8 mouse cellular contexts compared by ENCODE assay signal in the genomic region with DNA sequence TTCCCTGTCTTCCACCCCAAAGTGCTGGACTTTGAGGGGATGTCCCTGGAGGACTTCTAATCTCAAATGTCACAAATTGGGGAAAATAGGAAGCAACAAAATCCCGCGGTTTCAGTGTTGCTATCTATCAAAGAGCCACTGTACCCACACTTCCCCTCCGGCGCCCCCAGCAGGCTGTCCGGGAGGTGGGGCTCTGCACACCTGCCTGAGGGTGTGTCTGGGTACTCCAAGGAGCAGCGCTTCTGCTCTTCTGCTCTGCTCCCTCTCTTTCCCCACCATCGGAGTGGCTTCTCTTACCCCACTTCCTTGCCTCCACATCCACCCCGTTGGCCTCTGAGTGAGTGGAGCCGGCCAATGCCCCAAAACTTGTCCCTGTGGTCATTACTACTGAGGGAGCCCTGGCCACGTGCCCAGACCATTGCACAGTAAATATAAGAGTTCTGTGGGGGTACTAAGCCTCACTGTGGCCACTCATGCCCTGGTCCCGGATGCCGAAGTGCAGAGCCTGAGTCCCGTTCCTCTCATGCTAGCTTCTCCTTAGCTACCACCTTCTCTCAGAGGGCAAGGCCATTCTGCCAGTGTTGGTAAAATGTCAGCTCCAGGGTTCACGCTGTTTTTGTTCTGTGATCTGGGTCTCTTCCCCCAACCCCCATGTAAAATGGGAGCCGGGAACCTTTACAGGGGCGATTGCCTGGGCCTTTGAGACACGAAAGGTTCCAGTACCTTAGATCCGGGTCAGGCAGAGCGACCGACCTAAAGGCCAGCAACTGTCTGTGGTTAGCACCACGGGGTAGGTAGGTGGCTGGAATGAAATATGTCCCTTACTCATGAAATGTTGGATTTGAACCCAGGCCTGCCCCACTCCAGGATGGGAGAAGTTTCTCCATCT. TPM values are rescaled to one million over a fixed set of nuclear protein-coding genes. Genes with fewer than 3 reads are reported as not detected.
A peak's percentile ranks its signal among the peaks of the same experiment; 100 is the strongest.
DNase-seq lines count a peak whose midpoint lies in the region; ATAC-seq and TF ChIP-seq lines count a peak whose summit lies in the region.

No protein-coding gene starts in this region.

- no peak for TF ChIP-seq CTCF in forebrain, postnatal 0 days (IDR thresholded peaks at IDR 0.05; ENCODE audit: low read depth)

- no peak for ATAC-seq in forebrain, postnatal 0 days
- no peak for ATAC-seq in kidney, embryonic 15.5 days (replicated peaks; ENCODE audit: low FRiP score)
- peak; percentile 50 for ATAC-seq in megakaryocyte, adult 5-6 weeks (ENCODE audit: poor library complexity, severe bottlenecking)

- WGBS in forebrain, postnatal 0 days, result 42% methylated on average over 21 of the region's 21 CpGs
- 34% methylated on average over 21 of the region's 21 CpGs for WGBS in kidney, embryonic 15.5 days

- no peaks in the 10 kb centered on the region for H3K36me3 ChIP-seq in forebrain, postnatal 0 days (ENCODE audit: insufficient read depth)
- H3K36me3 ChIP-seq in kidney, embryonic 15.5 days, result peaks cover 16% of the 10 kb centered on the region

- peaks cover 13% of the 10 kb centered on the region for H3K27me3 ChIP-seq in forebrain, postnatal 0 days (ENCODE audit: insufficient read depth, low read length)
- H3K27me3 ChIP-seq in kidney, embryonic 15.5 days, result peaks cover 25% of the 10 kb centered on the region

- peaks cover 11% of the 10 kb centered on the region; the same call in 1 of the 2 replicates for H3K4me1 ChIP-seq in forebrain, postnatal 0 days (ENCODE audit: insufficient read depth)
- H3K4me1 ChIP-seq in kidney, embryonic 15.5 days, result peaks cover 90% of the 10 kb centered on the region

- no peaks in the 10 kb centered on the region for H3K9me3 ChIP-seq in forebrain, postnatal 0 days (ENCODE audit: low read length)
- H3K9me3 ChIP-seq in kidney, embryonic 15.5 days (replicated peaks), result no peaks in the 10 kb centered on the region

- peak overlapping the region; percentile 65 for H3K4me2 ChIP-seq in forebrain, postnatal 0 days (ENCODE audit: low read depth)
- peak overlapping the region; percentile 86 for H3K4me2 ChIP-seq in kidney, embryonic 15.5 days

- peak; percentile 47 to 60 for DNase-seq in lung, adult 18-20 months
- no peak for DNase-seq in lung, postnatal 25 days (ENCODE audit: low spot score)
- DNase-seq in forebrain, postnatal 0 days, result no peak
- peak; percentile 74 to 77 for DNase-seq in thymus, postnatal 36 days
- DNase-seq in cerebellum, adult 8-10 months, result no peak
- no peak for DNase-seq in cerebellum, adult 9-10 months

- H3K4me3 ChIP-seq in forebrain, postnatal 0 days (ENCODE audit: low read depth, low read length), result no peak overlapping the region
- peak overlapping the region; percentile 65 for H3K4me3 ChIP-seq in kidney, embryonic 15.5 days (replicated peaks)

- H3K9ac ChIP-seq in forebrain, postnatal 0 days, result peak overlapping the region; percentile 50; the same call in 1 of the 2 replicates
- H3K9ac ChIP-seq in kidney, embryonic 15.5 days, result peak overlapping the region; percentile 66

- H3K27ac ChIP-seq in forebrain, postnatal 0 days (ENCODE audit: low read depth, low read length), result no peak overlapping the region
- peak overlapping the region; percentile 94 for H3K27ac ChIP-seq in kidney, embryonic 15.5 days

RNA-seq across cellular contexts. Expression of a gene that starts 1.4 kb away (rescaled TPM):
- total RNA-seq in forebrain, postnatal 0 days (2014; rRNA removed), result 8.3 and 8.6 TPM in 2 replicates
- polyA plus RNA-seq in forebrain, postnatal 0 days (2015; fragmentation: Nextera tagmentation; extraction: Ambion mirVana), result 10.6 and 13.5 TPM in 2 replicates
- 46.2 and 51.1 TPM in 2 replicates for polyA plus RNA-seq in kidney, embryonic 15.5 days (2015; fragmentation: Nextera tagmentation; extraction: Ambion mirVana)
- not detected in 2 replicates for total RNA-seq in megakaryocyte, adult 5-6 weeks (2015)
- total RNA-seq in megakaryocyte, adult 5-6 weeks (2017), result 0.26 TPM in 1 of 2 replicates, not detected in the other

RNA-seq across cellular contexts. Expression of a gene that starts 11.5 kb away (rescaled TPM):
- not detected in 2 replicates for total RNA-seq in forebrain, postnatal 0 days (2014; rRNA removed)
- polyA plus RNA-seq in forebrain, postnatal 0 days (2015; fragmentation: Nextera tagmentation; extraction: Ambion mirVana), result 0.52 TPM in 1 of 2 replicates, not detected in the other
- polyA plus RNA-seq in kidney, embryonic 15.5 days (2015; fragmentation: Nextera tagmentation; extraction: Ambion mirVana), result 0.60 and 1.8 TPM in 2 replicates
- not detected in 2 replicates for total RNA-seq in megakaryocyte, adult 5-6 weeks (2015)
- total RNA-seq in megakaryocyte, adult 5-6 weeks (2017), result 0.26 TPM in 1 of 2 replicates, not detected in the other

RNA-seq across cellular contexts. Expression of a gene that starts 33.2 kb away (rescaled TPM):
- 37.0 and 42.9 TPM in 2 replicates for total RNA-seq in forebrain, postnatal 0 days (2014; rRNA removed)
- polyA plus RNA-seq in forebrain, postnatal 0 days (2015; fragmentation: Nextera tagmentation; extraction: Ambion mirVana), result 54.8 and 55.7 TPM in 2 replicates
- 49.5 and 55.5 TPM in 2 replicates for polyA plus RNA-seq in kidney, embryonic 15.5 days (2015; fragmentation: Nextera tagmentation; extraction: Ambion mirVana)
- 46.0 and 52.6 TPM in 2 replicates for total RNA-seq in megakaryocyte, adult 5-6 weeks (2015)
- 20.8 and 28.9 TPM in 2 replicates for total RNA-seq in megakaryocyte, adult 5-6 weeks (2017)

RNA-seq across cellular contexts. Expression of a gene that starts 41.0 kb away (rescaled TPM):
- total RNA-seq in forebrain, postnatal 0 days (2014; rRNA removed), result 0.57 and 0.77 TPM in 2 replicates
- 1.2 and 1.7 TPM in 2 replicates for polyA plus RNA-seq in forebrain, postnatal 0 days (2015; fragmentation: Nextera tagmentation; extraction: Ambion mirVana)
- 9.1 and 9.5 TPM in 2 replicates for polyA plus RNA-seq in kidney, embryonic 15.5 days (2015; fragmentation: Nextera tagmentation; extraction: Ambion mirVana)
- total RNA-seq in megakaryocyte, adult 5-6 weeks (2015), result 2.3 and 2.7 TPM in 2 replicates
- 0.92 and 1.1 TPM in 2 replicates for total RNA-seq in megakaryocyte, adult 5-6 weeks (2017)

RNA-seq across cellular contexts. Expression of a gene that starts 55.6 kb away (rescaled TPM):
- total RNA-seq in forebrain, postnatal 0 days (2014; rRNA removed), result not detected in 2 replicates
- polyA plus RNA-seq in forebrain, postnatal 0 days (2015; fragmentation: Nextera tagmentation; extraction: Ambion mirVana), result not detected in 2 replicates
- 0.14 and 0.60 TPM in 2 replicates for polyA plus RNA-seq in kidney, embryonic 15.5 days (2015; fragmentation: Nextera tagmentation; extraction: Ambion mirVana)
- total RNA-seq in megakaryocyte, adult 5-6 weeks (2015), result not detected in 2 replicates
- total RNA-seq in megakaryocyte, adult 5-6 weeks (2017), result 1.1 and 2.0 TPM in 2 replicates

Comparison
In these comparisons a context has a peak if more than half of its experiments do, and no peak if none do; other contexts are left out.
1. DNase-seq: peak in lung, adult 18-20 months (2 of 2) and thymus, postnatal 36 days (2 of 2); none in lung, postnatal 25 days (single experiment), forebrain, postnatal 0 days (single experiment), cerebellum, adult 8-10 months (single experiment) and cerebellum, adult 9-10 months (single experiment).